Mouse (Mus musculus) right cerebral cortex, postnatal 14 days (tissue): ENCODE data around the gene Ppie.
"Not testable (repeated sequence)": the region's sequence is repeated elsewhere in the genome, so short reads cannot be mapped to it uniquely, and the experiment has no call there.

Experiments
- DNase-seq: peaks from one replicate; pipeline ENCODE4 v3.0.0; 2022

Ppie gene

DNA sequence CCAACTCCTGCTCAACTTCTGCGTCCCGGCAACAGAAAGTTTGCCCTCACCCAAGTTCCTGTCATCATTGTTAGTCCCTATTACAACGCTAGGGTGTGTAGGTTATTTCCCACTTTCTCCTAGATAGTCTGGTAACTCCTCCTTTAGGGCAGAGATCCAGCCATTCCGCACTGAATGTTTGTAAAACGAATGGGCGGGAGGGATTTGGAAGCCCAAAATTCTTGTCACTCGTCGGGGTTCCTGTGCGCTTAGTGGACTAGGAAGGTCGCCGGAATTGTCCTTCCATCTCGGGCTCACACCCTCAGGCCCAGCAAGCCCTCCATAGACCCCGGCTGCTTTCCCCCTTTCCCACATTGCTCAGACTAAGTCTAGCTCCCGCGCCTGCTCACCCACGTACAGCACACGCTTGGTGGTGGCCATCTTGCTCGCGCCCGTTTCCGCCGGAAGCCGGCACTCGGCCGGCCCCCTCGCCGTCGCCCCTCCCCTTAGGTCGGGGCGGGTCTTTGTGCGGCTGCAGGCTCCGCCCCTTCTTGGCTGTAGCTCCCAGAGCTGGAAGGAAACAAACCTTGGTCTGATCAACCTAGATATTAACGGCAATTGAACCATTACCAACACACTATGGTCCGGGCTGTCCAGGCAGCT, at the start of gene Ppie:
Gene Ppie, minus strand, starts transcription at position 439 of the 642 bp plus-strand sequence.
- DNase-seq: peak; percentile 74

DNA sequence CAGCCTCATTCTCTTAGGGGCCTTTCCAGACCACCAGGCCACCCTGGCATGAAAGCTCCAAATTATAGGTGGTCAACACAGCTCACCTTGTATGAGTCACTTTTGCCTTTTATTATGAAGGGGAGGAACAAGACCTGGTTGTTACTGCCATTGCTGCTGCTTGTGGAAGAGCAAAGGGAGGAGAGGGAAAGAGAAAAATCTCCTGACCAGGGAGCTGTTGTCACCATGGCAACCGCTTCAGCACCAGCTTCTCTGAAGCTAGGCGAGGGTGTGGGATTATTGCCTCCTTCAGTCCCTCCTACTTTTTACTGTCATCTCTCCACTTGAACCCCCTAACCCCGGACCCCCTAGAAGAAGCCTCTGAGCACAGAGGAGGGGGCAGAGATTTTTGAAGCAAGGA, 45.1 kb upstream of the Ppie start:
- DNase-seq: peak; percentile 63

DNA sequence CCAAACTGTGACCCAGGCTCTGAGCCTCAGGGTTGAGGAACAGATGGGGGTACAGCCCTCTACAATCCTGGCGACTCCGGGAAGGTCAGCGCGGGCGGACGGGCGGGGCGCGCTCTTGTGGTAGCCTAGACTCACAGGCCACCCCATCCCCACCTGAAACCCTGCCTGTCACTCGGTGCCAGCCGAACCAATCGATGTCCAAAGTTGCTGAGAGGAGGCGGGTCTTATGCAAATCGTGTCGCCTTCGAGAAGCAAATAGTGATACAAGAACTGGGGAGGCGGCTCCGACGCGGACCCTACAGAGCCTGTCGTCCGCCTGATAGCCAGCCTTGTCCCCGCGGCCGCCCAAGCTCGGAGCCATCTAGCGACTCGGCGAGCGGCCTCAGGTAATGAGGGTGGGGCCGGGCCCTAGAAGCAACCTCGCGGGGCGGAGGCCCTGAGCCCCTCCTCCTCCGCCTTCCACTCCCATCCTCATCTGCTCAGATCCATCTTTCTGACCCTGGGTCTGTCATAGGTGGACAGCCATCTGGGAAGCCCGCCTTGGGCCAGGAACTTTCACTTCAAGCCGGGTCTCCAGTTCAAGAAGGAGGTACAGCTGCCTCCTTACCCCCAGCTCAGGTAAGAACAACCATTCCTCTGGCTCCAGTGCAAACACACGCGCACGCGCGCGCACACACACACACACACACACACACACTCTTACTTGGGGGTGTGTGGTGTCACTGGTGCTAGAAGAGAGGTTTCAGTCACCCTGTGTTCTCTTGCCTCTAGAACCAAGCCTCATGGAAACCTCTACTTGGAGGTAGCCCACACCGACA, 43.7 kb upstream of the Ppie start:
- peak; percentile 80 for DNase-seq

DNA sequence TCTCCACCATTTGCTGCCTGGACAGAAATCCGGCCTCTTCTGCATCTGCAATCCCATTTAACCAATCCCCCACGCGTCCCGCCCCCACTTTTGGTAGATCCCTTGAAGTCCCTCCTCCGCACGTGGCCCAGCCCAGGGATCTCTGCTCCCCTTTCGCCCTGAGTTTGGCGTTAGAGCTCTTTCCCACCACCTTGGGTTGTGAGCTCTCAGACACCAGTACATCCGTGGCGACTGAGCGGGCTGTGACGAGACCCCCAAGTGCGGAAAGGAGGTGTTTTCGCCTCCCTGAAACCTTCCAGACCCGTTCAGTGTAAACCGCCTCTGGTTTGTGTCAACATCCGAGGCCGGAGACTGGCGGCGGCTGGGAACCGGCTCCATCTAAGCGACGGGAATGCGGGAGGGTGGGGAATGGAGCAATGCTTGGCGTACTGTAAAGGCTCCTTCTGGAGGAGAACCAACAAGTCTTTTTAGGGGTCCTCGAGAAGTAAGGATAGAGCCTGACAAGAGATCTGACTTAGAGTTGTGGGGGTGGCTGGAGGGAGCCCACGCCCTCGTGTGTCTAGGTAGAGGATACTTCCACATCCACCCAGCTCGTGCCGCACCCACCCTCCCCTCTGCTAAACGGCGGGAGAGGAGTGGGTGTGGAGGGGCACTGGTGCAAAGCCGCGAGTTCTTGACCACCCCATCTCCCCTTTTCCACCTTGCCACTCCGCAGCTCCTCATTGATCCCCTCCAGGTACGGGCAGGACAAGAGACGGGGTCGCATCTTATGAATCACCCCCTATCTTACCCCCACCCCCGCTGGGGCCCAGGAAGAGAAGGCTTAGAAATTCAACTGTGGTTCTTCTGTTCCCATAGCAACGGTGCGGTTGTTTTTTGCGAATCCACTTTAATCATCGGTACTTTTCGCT, 42.8 kb upstream of the Ppie start, which contains the start of gene Hpcal4:
Gene Hpcal4, plus strand, starts transcription at position 900 of the 911 bp plus-strand sequence.
- DNase-seq: peak; percentile 63

DNA sequence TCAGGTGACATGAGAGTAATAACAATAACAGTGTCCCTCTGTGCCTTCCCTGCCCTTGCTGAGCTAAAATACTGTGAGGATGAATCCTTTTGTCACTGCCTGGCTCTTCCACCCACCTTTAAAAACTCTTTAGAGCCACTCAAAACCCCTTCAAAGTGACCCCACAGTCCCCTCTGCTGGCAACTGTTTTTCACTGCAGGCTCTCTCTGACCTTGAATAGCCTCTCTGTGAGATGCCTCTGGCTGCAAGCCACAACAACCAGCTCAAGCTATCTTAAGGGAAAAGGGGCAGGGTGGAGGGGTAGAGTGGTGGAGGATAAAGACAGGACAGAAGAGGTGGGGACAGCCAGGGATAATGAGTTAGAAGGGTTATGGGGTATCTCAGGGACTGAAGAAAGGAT, 32.1 kb upstream of the Ppie start:
- no peak for DNase-seq

DNA sequence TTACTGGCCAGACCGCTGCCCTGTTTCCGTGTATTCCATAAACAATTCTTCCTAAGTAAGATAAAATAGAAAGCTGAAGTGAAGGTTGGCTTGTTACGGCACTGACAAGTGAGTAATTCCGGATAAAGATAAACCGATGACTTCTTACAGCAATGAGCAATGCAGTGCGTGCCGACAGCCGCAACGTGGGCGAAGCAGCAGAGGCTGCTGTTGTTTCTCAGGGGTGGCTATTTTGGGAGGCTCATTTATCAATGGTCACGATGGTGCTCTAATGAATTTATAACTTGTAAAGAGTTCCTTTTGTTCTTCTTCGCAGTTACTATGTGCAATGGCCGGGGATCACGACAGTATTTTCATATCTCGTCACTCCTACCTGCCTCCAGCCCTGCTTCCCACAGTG, 24.4 kb upstream of the Ppie start:
- DNase-seq: no peak

DNA sequence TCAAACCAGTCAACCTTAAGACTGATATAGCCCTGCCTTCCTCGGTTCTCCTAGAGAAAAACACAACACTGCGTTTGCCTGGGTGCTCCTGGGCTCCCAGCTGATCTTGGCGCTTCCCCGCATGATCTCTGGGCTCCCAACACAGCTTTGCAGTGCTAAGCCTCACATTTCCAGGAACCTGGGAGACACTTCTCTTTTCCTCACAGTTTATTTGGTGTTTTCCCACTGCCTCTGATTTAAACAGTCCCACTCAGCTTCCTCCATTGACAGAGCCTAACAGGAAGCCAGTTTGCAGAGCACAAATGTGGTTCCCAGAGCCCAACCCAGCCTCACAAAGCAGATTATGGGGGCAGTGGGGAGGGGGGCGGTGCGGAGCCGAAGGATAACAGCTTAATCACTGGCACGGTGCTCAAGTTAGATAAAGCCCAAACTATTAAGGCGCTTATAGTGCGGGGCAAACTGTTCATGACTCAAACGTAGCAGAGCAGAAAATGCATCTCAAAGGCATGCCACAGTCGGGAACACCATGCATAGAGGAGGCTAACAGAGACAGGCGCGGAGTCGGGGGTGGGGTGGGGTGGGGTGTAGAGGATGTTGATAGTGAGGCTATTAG, 22.7 kb upstream of the Ppie start:
- DNase-seq: no peak

DNA sequence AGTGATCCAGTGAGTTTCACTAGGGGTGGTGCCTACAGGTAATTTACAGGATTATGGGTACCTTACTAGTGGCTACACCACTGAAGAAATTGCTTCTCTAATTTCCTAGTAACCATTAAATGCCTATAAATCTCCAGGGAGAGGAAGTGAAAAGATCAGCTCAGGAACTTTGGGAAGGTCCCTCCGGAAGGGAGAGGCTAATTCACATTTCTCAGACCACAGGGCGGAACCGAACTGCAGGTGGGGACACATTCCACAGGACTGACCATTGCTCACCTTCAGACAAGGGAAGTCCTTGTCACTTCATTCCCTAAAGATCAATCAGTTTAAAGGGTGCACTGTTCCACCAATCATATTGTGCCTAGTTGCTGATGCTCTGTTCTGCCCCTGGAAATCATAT, 21.5 kb upstream of the Ppie start:
- not testable (repeated sequence) for DNase-seq

DNA sequence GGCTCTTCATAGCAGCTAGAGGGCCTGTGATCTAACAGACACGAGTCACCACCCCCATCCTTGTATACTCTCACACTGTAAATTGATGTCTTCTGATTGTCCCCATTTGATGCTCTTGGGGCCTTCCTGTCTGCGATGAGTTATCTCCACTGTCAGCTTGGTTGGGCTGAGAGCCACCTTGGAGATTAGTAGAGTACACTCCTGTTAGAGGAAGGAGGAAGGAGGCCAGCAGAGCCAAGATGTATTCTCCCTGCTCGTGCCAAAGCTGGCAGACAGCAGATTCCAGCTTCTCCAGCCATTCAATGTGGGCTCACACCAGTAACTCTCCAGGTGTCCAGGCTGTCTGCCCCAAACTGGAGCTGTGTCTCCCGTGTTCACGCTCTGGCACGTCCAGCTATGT, 20.8 kb upstream of the Ppie start:
- no peak for DNase-seq

DNA sequence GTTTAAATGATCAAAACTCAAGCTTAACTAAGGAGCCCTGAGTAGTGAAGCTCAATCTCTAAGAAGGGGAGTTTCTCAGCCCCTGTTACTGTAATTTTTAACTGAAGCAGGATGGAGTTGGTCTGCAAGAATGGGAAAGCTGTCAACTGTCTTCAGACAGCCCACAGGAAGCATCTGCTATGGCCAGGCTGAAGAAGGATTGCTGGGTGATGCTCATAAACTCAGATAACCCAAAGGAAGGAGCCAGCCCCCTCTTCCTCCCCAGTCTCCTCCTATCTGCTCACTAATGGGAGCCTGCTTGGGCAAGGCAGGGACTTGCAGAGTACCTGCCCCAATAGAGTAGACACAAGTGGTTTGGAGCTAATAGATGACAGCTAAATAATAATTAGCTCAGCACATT, 16.1 kb upstream of the Ppie start:
- DNase-seq: no peak

DNA sequence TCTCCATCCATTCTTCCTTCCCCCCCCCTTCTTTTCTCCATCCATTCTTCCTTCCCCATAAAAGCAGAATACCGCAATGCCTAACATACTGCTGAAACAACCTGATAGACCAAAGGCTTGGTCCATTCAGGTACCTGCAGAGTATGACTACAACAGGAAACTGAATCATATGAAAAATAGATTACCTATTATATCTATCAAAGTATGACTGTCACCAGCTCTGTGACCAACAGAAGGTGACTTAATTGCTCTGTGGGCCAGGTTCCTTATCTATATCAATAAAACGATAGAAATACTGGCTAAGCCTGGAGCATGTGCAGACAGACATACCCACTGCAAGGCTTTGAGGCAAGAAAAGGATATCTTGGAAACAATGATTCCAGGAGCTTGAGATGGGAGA, 15.7 kb upstream of the Ppie start:
- no peak for DNase-seq

DNA sequence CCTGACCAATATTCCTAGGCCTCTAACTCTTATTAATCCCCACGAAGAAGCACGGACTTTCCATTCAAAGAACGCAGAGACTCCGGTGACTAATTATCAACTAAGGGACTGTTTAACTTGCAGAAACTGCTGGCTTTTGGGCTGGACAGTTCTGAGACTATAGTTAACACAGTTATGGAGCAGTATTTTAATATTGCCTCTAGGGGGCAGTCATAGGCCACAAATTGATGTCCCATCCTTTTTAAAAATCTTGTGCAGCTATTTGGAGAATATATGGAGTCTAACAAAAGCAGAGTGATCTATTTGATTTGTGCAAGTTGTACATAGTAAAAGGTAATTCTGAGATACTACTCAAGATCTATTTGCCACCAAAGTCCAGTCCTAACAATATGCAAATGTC, 15.3 kb upstream of the Ppie start:
- DNase-seq: no peak

DNA sequence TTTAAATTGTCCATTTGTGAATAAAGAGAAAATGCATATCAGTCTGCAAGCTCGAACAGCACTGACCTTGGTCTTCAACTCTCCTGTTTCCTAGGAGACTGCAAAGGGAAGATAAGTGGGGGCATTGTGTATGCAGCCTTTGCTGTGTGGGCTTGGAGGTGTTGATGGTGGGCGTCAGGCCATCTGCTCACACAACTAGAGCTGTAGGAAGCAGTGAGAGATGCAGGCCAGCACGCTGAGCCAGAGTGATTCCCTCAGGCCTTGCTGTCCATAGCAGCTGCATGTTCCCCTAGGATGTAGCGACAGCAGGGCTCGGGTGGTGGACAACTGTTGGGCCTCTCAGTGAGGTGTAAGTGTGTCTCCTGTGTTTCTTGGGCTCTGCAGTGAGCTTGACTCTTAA, 13.2 kb upstream of the Ppie start:
- DNase-seq: peak; percentile 65

DNA sequence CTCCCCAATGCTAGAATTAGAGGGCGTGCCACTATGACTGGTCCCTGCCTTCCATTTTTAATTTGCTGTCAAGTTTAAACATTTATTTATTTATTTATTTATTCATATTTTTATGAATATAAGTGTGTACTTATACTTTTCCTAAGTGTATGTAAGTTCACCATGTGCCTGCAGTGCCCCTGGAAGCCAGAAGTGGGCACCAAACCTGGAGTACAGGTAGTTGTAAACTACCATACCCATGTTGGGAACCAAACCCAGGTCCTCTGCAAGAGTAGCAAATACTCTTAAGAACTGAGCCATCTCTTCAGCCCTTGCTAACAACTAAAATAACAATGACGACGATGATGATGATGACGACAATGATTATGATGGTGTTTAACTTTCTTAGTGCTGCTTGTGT, 12.3 kb upstream of the Ppie start:
- no peak for DNase-seq

DNA sequence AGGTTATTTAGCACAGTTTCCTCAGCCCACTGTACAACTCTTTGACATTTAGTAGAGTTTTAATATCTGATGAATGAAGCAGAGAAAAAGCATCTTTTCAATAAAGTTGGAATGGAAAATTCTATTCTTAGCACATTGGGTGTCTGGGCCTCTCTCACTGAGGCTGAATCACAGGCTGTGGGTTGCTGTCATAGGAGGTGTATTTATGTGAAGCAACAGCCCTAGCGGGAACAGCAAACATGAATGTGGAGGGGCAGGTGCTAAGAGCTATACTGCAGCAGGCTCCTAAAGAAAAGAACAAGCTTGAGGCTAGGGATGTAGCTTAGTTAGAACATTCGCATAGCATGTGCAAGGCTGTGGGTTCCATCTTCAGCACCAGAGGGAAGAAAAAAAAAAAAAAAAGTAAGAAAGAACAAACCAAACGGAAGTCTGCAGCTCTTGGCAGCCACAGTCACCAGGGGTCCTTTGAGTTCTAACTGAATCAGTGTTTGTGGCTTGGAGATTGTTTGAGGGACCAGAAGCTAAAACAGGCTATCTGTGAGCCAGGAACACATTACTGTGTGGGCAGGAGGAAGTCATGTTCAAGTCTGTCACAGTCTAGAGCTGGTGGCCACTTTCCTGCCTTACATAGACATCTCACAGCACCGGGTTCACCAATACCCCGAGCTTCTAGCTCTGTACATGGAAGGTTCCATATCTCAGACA, 7.8 kb upstream of the Ppie start:
- no peak for DNase-seq

DNA sequence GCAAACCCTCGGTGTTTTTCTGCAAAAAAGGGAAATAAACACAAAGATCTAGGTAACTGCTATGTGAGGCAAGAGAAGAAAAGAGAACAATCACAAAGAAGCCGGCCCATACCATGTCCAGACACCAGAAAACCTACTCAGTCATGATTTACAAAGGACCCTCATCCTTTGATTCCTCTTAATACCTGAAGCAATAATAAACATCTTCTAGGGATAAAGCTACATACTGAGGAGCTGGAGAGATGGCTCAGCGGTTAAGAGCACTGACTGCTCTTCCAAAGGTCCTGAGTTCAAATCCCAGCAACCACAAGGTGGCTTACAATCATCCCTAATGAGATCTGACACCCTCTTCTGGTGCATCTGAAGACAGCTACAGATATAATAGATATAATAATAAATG, 2.2 kb downstream of the Ppie start:
- DNase-seq: no peak

DNA sequence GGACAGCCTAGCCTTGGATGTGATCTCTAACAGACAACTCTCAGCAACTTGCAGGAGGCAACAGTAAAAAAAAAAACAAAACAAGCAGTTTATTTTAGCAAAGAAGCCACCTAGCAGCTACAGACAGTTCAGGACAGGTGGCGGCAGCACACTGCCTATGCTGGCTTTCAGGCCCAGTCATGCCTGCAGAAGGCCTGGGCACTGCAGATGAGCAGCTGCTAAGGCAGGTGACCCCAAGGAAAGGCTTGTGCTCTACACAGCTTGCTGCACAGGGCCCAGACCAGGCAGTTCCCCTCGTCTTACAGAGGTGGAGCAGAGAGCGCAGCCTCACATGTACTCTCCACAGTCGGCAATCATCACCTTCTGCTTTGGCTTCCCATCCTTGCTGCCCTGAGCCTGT, 12.7 kb downstream of the Ppie start:
- DNase-seq: no peak

DNA sequence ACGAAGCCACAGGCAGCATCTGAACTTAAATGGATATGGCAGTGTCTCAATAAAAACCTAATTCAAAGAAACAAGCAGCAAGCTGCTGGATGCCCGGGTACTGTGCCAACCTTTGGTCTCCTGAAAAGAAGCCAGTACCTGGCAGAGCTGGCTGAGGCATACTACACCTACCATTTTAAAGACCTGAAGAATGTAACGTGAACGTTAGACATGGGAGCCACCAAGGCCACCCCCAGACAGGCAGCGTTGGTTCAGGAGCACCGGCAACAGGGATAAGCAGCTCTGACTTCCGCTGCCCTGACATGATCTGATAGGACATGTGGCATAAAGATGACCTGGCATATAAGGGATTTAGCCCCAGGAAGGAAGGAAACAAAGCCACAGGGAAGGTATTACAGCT, 13.1 kb downstream of the Ppie start:
- no peak for DNase-seq

DNA sequence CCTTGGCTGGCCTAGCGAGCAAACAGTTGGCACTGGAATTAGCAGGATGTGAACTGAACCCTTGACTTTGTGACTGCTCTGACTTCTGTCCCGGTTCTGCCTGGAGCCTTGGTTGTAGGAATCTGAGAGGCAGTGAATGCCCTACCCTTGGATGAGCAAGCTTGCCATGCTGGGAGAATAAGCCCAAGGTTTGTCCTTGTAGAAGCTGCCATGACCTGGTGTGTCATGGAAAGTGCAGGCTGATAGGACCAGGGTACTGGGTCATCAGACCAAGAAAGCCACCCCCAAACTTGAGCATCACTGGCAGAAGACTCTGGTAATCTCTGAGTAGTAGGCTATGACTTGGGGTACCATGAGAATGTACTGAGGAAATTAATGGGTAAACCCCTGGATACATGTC, 18.5 kb downstream of the Ppie start:
- DNase-seq: no peak

DNA sequence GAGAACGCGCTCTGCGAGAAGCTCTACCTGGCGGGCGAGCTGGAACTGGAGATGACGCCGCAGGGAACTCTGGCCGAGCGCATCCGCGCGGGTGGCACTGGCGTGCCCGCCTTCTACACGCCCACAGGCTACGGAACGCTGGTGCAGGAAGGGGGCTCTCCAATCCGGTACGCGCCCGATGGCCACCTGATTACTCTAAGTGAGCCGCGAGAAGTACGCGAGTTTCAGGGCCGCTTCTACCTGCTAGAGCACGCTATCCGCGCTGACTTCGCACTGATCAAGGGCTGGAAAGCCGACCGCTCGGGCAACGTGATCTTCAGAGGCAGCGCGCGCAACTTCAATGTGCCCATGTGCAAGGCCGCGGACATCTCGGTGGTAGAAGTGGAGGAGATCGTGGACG, 23.1 kb downstream of the Ppie start:
- not testable (repeated sequence) for DNase-seq

DNA sequence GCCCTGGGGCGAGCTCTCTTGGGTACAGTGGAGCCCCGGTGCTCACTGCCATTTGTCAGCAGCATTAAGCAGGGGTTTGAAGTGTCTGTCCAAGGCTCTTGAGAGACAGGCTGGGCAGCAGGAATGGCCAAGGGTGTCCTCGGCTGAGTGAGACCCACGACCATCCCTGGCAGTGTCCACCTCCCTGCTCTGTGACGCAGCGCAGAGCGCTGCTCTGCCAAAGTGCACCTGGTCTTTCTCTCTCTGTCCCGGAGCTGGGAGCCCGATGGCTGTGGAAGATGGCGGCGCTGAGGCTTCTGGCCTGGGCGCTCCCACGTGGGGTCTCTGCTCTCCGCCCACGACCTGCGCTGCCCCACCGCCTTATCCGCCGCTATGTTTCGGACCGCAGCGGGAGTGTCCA, 23.7 kb downstream of the Ppie start, which contains the start of gene Oxct2b:
Gene Oxct2b, plus strand, starts transcription at position 256 of the 400 bp plus-strand sequence.
- no peak for DNase-seq

DNA sequence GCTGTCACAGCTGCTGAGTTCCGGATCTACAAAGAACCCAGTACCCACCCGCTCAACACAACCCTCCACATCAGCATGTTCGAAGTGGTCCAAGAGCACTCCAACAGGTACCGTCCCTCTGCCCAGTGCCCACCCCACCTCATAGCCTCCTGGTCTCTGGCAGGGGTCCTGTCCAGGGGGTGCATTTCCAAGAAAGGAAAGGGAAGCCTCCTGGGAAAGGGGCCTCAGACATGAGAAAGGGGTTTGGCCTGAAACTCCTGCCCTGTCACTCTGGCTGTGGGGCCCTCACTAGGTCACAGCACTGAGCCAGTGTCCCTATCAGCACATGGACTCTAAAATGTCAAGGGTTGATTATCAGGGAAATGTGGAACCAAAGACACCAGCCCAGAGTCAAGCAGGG, 25.1 kb downstream of the Ppie start:
- DNase-seq: not testable (repeated sequence)
